Mouse (Mus musculus) ES-E14 (cell line): ENCODE data around the gene Tmem97. TPM values are rescaled to one million over a fixed set of nuclear protein-coding genes. Genes with fewer than 3 reads are reported as not detected.

Experiments
- DNase-seq: peaks from one replicate; pipeline ENCODE4 v3.0.0-alpha.2; 2013; ENCODE audit warnings: low read depth, low spot score
- H3K27ac ChIP-seq: 2 replicates; pipeline ENCODE4 v1.5.1; 2012; ENCODE audit warnings: low read depth, mild to moderate bottlenecking, low read length, moderate library complexity, mixed read lengths; ENCODE audit not compliant: poor library complexity, insufficient read depth, severe bottlenecking
- H3K36me3 ChIP-seq: 2 replicates; pipeline ENCODE4 v1.6.1; 2012; ENCODE audit warnings: mild to moderate bottlenecking, low read length, moderate library complexity, mixed read lengths; ENCODE audit not compliant: control insufficient read depth, poor library complexity, insufficient read depth, severe bottlenecking
- H3K4me1 ChIP-seq, 2 experiments: fragments of 150-350 bp in 1 of 2; sonication (generic) in 1 of 2; 2 replicates each; pipeline ENCODE4 v1.6.1; 2012; ENCODE audit warnings: low read length in 2 of 2, mild to moderate bottlenecking in 1 of 2, mixed read lengths in 1 of 2; ENCODE audit not compliant: control insufficient read depth in 2 of 2, insufficient read depth in 2 of 2, poor library complexity in 1 of 2
- H3K4me3 ChIP-seq, 2 experiments: fragments of 150-350 bp in 1 of 2; sonication (generic) in 1 of 2; 2 replicates each; pipeline ENCODE4 v1.5.1; 2012; ENCODE audit warnings: low read length in 2 of 2, low read depth in 1 of 2, mild to moderate bottlenecking in 1 of 2, mixed read lengths in 1 of 2; ENCODE audit not compliant: insufficient read depth in 1 of 2, poor library complexity in 1 of 2, severe bottlenecking in 1 of 2
- H3K9ac ChIP-seq: 2 replicates; pipeline ENCODE4 v1.6.1; 2012; ENCODE audit warnings: low read depth, mild to moderate bottlenecking, low read length, mixed read lengths; ENCODE audit not compliant: poor library complexity, insufficient read depth, severe bottlenecking
- H3K9me3 ChIP-seq: fragments of 150-350 bp; sonication (generic); 2 replicates; pipeline ENCODE4 v1.6.1; 2012; ENCODE audit warnings: low read depth, mild to moderate bottlenecking, low read length; ENCODE audit not compliant: control insufficient read depth, insufficient read depth
- CHD2 ChIP-seq: IDR thresholded peaks from 2 replicates; pipeline ENCODE4 v1.6.1; 2014; ENCODE audit warnings: mild to moderate bottlenecking, low read depth, low read length, inconsistent platforms
- HCFC1 ChIP-seq: IDR thresholded peaks from 2 replicates; pipeline ENCODE4 v1.6.1; 2012; ENCODE audit warnings: low read length, inconsistent platforms, borderline replicate concordance; ENCODE audit not compliant: insufficient read depth
- MAFK ChIP-seq: IDR thresholded peaks from 2 replicates; pipeline ENCODE4 v1.6.1; 2014; ENCODE audit warnings: mild to moderate bottlenecking, low read depth, low read length, inconsistent platforms; ENCODE audit not compliant: insufficient read depth
- ZC3H11A ChIP-seq: IDR thresholded peaks from 2 replicates; pipeline ENCODE4 v1.6.1; 2012; ENCODE audit warnings: low read depth, mild to moderate bottlenecking, inconsistent platforms, low read length, borderline replicate concordance
- ZNF384 ChIP-seq: IDR thresholded peaks from 2 replicates; pipeline ENCODE4 v1.6.1; 2012; ENCODE audit warnings: low read depth, low read length, inconsistent platforms
- in situ Hi-C, 2 experiments: fragments of 600-800 bp; cut with MboI; formaldehyde crosslinking; loops; one replicate each; pipeline ENCODE4 v1.15.1; 2025; ENCODE audit warnings: low sequenced_read_pairs in 2 of 2, inconsistent platforms in 1 of 2; ENCODE audit not compliant: unreplicated experiment in 2 of 2
- total RNA-seq: library from RNA; depleted of rRNA; stranded (reverse); fragments of 300-350 nt; gene quantifications from 2 replicates; pipeline ENCODE4 v1.2.3, GENCODE M21; 2012

Gene Tmem97
- total RNA-seq, 1 experiment = 248 TPM

GRCm38 (mm10) chr11:78515549-78516325 lies 34.8 kb downstream of the Tmem97 start:
- Histone ChIP-seq H3K27ac (no peak overlapping the region), H3K36me3 (peaks cover 42% of the 10 kb centered on the region), H3K9me3 (no peaks in the 10 kb centered on the region), H3K4me3 (no peak overlapping the region), H3K4me1 (peaks cover 0 to 9% of the 10 kb centered on the region in 2 experiments; a peak in 2 of 4 replicates), H3K9ac (no peak overlapping the region)
- no peak for DNase-seq
- TF ChIP-seq MAFK (no peak), ZNF384 (no peak), HCFC1 (no peak), ZC3H11A (peak; percentile 27; the same call in 1 of the 2 replicates)
- in situ Hi-C loops = no loop called here

GRCm38 (mm10) chr11:78513106-78513790 lies 37.3 kb downstream of the Tmem97 start:
- no peak for DNase-seq
- Histone ChIP-seq H3K4me3 (peak overlapping the region; percentile 82 to 93), H3K9me3 (no peaks in the 10 kb centered on the region), H3K27ac (peak overlapping the region; percentile 44; the same call in 1 of the 2 replicates), H3K9ac (peak overlapping the region; percentile 68; the same call in 1 of the 2 replicates), H3K36me3 (peaks cover 35% of the 10 kb centered on the region), H3K4me1 (peaks cover 0 to 8% of the 10 kb centered on the region in 2 experiments; a peak in 2 of 4 replicates)
- TF ChIP-seq MAFK (no peak), HCFC1 (no peak), ZC3H11A (no peak), CHD2 (no peak), ZNF384 (no peak)
- in situ Hi-C loops = no loop called here

GRCm38 (mm10) chr11:78512025-78512957 lies 38.3 kb downstream of the Tmem97 start, which contains the start of the genes Tmem199 and Poldip2:
Tmem199 (minus strand) TSS chr11:78512172.
Poldip2 (plus strand) TSS chr11:78512193.
- in situ Hi-C loops = no loop called here
- peaks cover 33% of the 10 kb centered on the region for H3K36me3 ChIP-seq
- peak within 1 kb of the TSS; percentile 99 for H3K9ac ChIP-seq
- DNase-seq = peak; percentile 89
- peaks cover 0 to 8% of the 10 kb centered on the region in 2 experiments; a peak in 2 of 4 replicates for H3K4me1 ChIP-seq
- no peaks in the 10 kb centered on the region for H3K9me3 ChIP-seq
- H3K4me3 ChIP-seq = peak within 1 kb of the TSS; percentile 82 to 93
- TF ChIP-seq CHD2 (no peak), ZNF384 (no peak), HCFC1 (peak; percentile 78), MAFK (no peak), ZC3H11A (no peak)
- peak within 1 kb of the TSS; percentile 70 for H3K27ac ChIP-seq

- no peaks in the 10 kb centered on the region for H3K9me3 ChIP-seq
- no peak overlapping the region for H3K4me3 ChIP-seq
- H3K27ac ChIP-seq = no peak overlapping the region
- no peak overlapping the region for H3K9ac ChIP-seq
- TF ChIP-seq MAFK = no peak
- no peak for TF ChIP-seq HCFC1
- peak; percentile 92 for TF ChIP-seq ZNF384
- H3K36me3 ChIP-seq = peaks cover 28% of the 10 kb centered on the region
- peaks cover 0 to 6% of the 10 kb centered on the region in 2 experiments; a peak in 2 of 4 replicates for H3K4me1 ChIP-seq
- in situ Hi-C loops = no loop called here
- no peak for DNase-seq
Observed at GRCm38 (mm10) chr11:78509148-78509547, 41.4 kb downstream of the Tmem97 start.
